Mouse (Mus musculus) layer of hippocampus, postnatal 10 days (tissue): ENCODE data around the gene C1ql3. TPM values are rescaled to one million over a fixed set of nuclear protein-coding genes. Genes with fewer than 3 reads are reported as not detected.

Source experiments
- DNase-seq, 2 experiments: peaks; one replicate each; pipeline ENCODE4 v3.0.0; 2021; ENCODE audit warnings: low spot score in 2 of 2
- total RNA-seq, 2 experiments: library from RNA; stranded (reverse); gene quantifications; 2 replicates each; pipeline ENCODE4 v1.2.3; 2021

C1ql3 gene
- total RNA-seq, 2 experiments from 2014 or later, result 67.2 to 72.7 TPM

DNA sequence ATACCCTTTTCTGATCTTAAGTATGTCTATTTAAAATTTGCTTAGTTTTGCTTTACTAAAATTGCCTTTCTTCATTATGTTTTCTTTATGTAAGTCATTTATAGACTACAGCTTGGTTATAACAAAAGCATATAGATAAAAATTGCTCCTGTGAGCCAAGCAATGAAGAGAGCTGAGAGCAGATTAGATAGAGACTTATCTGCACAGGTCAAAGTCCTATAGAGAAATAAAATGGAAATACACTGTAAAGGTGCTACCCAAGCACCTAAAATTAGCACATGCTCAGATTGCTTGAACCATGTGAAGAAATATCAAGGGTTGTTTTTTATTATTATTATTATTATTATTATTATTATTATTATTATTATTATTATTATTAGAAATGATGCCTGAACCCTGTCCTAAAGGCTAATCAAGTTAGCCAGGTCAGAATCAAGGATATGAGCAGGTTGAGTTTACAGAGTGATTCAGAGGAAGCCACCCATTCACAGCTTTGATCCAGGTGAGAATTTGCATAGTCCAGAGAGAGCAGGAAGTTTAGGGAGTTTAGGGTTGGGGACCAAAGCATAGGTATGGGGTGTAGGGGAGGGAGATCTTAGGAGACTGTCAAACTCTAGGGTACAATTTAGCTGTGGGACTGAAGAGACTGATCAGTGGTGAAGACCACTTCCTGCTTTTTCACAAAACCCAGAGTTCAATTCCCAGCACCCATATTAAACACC is 54.7 kb downstream of the C1ql3 start:
- DNase-seq, result no peak

Other genes starting within 250 kb of the C1ql3 start
- gene Pter, start 87.8 kb downstream of the C1ql3 start, total RNA-seq, result 1 to 10 TPM; 1.9 to 2.6 TPM